Mouse (Mus musculus) CD4-positive, CD25-positive, alpha-beta regulatory T cell, adult 2 months (primary cell): ENCODE results near the gene Snx30.
A peak's percentile ranks its signal among the peaks of the same experiment; 100 is the strongest.

Experiments used
- DNase-seq: peaks from one replicate; pipeline ENCODE4 v3.0.0-alpha.2; 2012; ENCODE audit warnings: low read depth, low spot score

Gene Snx30

DNA sequence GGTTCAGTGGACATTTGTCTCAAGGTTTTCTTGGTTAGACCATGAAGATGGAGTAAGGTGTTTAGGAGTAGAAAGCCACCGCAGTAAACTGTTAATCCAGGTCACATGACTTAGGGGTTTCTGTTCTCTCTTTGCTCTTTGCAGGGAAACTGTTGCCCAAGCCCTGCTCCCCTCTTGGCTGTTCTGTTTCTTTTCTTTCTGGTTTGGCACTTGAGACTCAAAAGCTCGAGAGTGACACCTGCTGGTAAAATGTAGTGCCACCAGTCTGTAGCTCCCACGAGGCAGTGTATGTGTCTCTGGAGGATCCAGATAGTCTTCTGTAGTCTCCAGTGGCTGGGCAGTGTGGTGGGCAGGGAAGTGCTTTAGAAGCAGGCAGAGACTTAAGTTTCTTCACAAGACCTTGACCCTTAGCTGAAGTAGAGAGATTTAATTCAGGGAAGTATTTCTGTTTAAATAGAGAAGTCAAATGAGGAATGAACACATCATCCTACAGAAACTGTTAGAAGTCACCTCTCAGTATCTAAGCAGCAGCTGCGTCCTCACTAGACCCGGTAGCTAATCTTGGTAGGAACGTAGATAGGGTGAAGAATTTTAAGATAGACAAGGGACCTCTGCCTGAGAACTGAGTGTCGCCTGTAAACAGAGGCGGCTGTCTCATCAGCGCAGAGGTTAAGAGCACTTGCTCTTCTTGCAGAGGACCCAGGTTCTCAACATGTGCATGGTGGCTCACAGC, 65.4 kb downstream of the Snx30 start:
- peak; percentile 86 for DNase-seq

DNA sequence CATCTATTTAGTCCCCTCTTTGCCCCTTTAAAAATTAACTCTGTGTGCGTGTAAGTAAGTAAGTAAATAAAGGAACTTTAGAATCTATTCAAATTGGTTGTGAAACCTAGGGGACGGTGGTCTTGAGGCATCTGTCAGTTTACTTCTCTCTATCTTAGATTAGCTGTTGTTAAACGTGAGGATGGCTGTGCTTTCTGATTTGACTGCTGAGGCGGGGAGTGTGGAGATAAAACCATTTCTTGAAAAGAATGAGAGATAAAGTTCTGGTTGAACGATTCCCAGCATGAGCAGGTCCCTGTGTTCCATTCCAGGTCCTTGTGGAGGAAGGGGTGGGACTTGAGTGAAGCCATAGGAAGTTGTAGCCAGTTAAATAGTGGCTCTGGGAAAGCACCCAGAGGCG, 67.6 kb downstream of the Snx30 start:
- DNase-seq, result no peak

DNA sequence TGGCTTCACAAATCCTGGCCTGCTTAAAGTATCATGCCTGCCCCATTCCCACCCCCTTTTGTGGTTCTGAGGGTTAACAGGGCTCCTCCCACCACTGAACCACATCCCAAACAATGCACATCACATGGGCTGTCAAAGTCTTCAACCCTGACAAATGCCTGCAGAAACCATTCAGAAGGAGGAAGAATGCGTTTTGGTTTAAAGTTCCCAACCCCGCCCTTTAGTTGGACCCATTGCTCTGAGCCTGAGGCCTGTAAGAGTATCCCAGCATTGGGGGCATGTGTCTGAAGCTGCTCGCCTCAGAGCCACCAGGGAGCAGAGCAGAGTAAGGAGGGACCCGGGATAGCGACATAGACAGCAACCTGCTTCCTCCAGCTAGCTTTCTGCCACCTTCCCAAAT, 68.2 kb downstream of the Snx30 start:
- DNase-seq, result no peak

DNA sequence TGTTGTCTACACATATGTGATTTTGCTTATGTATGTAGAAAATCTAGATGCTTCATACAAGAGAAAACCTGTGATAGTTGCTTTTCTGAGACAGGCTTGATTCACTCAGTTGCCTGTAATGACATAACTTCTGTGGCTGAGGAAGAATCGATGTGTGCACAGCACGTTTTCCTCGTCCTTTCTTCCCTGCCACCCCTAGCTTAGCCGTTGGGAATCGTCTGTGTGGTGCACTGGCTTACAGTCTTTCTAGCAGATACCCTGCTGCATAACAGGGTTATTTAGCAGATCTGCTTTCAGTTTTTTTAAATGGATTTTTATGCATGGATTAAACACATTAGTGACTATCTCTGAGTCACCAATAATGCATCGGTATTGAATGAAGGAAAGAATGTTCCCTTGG, 70.9 kb downstream of the Snx30 start:
- DNase-seq, result no peak

DNA sequence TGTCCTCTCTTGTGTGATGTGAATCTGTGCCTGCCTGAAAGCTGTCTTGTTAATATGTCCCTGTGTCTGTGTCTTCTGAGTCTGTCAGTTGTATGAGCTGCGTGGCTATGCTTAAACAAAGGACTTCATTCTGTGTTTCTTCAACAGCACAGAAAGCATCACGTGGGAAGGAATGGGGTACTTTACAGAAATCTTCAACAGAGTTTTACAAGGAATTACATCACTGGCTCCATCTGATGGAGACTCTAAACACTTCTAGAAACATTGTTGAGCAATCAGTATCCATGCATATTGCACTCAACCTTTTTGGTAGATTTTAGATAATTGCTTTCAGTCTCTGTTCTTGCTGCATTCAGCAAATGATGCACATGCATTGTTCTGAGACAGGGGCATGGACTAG, 71.4 kb downstream of the Snx30 start:
- DNase-seq, result no peak

DNA sequence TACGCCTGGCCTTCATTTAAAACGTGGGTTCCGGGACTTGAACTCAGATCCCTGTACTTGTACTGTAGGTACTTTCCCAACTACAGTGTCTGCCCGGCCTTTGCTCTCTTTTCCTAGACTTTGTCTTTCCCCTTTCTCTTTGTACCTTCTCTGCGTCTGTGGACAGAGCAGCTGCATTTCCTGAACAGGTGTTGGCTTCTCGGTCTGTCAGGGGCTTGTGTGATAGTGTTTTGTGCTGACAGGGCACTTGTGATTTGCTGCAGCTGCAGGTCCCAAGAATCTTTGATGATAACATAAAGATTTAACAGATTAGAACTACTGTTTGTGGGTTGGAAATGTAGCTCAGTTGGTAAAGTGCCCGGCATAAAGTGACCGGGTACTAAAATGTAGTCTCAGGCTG, 73.0 kb downstream of the Snx30 start:
- no peak for DNase-seq

DNA sequence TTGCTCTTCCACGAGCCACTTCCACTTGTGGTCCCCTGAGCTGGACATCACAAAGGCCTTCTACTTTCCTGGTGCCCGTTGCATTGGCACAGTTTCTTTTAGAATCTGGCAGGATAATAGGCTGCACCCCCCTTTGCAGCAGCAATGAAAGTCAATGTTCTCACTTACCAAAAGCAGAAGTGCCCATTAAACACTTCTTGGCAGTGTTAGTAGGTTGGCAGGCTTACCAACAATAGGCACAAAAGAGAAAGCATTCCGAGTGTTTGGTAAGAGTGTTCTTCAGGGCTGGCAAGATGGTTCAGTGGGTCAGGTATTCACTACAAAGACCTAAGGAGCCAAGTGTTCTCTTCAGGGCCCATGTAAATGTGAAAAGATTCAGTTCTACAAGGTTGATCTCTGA, 73.8 kb downstream of the Snx30 start:
- DNase-seq, result no peak

DNA sequence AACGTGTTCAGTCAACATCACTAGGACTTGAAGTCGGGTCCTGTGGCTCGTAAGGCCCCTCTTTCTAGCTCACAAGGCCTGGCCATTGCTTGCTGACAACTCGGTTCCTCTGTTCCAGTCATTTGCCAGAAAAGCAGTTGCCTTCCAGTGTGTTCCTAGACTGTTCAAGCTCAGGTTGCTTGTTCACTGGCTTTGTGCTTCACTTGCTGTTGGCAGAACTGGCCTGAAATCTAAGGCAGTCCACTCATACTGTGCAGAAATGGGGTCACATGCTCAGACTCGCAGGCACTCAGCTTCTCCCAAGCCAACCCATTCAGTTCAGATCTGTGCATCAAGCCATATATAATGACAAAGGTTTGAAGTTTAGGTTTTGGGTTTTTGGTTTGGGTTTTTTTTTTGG, 75.1 kb downstream of the Snx30 start:
- no peak for DNase-seq

DNA sequence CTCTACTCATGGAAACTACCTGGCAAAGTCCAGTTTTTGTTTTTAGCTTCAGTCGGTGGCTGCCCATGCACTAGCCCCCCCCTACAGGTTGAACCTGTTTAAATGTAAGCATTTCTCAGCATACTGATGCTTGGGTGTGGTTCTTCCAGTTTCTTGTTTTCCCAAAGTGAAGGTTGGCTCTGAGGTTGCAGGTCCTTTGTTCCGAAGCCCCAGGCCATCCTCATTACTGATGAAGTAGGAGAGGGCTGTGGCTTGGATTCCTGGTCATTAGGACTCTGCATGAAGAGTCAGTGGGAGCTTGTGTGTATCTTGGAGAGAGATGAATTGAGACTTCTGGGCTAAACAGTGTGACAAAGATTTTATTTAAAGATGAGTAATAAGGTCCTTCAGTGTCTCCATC, 75.6 kb downstream of the Snx30 start:
- no peak for DNase-seq

DNA sequence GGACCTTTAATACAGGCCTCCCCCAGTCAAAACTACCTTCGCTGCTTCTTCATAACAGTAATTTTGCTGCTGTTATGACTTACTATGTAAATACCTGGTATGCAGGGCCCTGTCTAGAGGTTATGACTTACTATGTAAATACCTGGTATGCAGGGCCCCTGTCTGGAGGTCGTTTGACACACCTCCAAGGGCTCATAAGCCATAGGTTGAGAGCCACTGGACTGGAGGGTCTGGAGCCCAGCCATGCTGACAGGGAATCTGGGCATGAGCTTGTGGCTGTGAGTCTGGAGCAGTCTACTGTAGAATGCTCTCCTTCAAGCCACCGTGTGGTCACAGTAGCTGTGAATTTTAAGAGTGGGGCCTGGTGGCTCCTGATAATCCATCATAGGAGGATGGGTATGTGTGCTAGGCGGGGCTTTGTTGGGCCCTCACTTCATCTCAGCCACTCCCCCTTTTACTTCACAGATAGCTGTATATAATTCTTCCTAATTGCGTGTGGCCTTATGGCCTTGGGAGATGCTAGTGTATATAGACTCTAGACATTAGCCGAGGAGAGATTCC, 78.6 kb downstream of the Snx30 start:
- DNase-seq, result no peak

DNA sequence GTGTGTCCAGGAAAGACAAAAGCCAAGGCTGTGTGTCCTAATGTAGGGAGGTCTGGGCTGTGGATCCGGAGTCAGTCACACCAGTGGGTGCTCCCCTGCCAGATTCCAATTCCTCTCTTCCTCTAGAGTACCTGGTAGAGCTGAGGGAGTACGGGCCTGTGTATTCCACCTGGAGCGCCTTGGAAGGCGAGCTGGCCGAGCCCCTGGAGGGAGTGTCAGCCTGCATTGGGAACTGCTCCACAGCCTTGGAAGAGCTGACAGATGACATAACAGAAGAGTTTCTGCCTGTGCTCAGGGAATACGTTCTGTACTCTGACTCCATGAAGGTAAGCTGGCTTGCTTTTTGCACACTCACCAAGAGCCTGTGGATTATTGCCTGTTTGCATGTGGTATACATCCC, 80.6 kb downstream of the Snx30 start:
- DNase-seq, result no peak

DNA sequence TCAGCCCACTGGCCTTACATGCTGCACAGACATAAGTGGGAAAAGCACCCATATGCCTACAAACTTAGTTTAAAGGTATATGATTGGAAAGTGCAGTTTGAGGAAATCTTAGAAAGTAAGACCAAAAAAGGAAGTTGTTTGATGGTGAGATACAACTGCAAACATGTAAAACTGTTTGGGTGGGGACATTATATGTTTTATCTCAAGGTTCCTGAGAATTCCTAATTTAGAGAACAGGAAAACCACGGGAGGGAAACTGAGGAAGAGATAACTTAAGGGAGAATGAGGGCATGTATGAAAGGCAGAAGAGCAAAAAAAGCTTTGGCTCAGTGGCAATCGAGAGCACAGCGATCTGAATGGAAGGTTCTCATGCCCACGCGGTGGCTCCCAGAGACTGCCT, 81.4 kb downstream of the Snx30 start:
- no peak for DNase-seq

DNA sequence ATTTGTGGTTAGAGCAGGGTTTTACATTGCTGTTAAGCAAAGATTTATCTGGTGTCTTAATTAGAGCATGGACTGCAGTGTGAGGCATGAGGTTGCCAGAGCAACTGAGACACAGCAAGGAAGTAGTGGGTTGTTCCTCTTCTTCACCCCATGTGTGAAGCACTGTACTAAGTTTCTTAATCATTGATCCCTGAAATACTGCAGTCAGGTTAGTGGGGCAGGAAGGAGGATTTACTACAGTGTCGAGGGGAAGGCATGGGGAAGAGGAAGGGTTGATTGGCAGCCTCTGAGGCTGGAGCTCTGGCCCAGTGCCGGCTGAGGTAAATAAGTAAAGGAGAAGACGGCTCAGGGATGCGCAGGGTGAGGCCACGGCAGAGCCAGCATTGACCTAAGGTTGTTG, 82.4 kb downstream of the Snx30 start:
- no peak for DNase-seq

DNA sequence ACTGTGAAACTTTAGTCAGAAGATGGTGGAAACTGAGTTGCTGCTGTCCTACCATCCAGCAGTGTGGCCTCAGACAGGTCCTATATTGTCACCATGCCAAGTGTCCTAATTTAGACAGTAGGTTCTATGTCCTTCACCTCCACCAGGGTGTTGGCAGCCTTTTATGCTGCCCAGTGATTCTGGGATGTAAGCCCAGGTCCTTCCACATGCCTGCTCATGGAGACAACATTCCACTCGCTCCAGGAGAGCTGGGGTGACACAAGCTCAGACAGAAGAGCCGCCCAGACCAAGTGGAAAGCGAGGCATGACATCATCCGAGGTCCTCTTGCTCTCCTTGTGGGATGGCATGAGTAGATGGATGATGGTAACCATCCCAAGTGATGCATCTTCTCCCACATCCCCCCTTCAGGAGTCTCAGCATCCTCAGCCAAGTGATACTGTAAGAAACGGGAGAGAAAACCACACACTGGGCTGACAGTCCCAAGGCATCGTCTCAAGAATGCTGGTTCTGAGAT, 84.5 kb downstream of the Snx30 start:
- no peak for DNase-seq

DNA sequence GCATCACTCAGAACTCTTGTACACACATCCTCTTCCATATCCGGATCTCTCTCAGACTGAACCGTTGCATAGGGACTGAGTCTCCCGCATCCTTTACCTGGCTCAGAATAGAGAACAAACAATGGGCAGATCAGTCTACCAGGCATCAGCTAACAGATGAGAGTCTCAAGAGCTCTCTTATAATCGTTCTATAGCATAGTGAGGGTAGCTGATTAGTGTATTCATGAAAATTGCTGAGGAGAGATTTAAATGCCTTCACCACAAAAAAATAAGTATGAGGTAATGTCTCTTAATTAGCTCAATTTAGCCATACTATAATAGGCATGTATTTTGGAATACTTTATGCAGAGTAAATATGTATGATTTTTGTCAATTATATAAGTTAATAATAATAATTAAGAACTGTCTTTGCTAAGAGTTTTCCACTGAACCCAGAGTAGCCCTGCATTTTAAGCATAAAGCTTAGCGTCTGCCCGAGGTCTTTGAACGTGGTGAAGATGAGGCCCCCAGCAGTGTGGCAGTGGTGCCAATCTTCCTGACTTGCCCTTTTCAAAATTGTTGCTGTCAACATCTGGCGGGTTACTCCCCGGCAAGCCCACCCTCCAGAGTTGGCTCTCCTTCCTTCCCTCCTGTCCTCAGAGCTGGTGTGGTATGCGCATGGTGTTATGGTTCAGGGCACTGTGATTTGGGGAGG, 86.2 kb downstream of the Snx30 start:
- no peak for DNase-seq

DNA sequence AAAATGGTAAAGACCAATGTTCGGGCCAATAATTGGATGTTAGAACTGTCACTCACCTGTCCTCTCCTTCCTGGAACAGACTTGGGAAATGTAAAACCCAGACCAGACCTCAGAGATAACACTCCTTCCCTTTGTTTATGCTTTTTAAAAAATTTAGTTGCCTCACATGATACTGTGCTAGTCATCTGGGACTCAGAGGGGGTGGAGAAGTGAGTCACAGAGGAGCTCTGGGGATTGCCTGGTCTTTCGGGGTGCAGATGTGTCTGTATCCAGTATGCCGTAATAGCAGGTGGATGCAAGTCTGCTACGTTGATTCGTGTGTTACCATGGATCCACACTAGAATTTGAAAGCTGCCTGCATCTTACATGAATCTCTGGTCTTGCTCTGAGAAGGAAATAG, 87.1 kb downstream of the Snx30 start:
- no peak for DNase-seq

DNA sequence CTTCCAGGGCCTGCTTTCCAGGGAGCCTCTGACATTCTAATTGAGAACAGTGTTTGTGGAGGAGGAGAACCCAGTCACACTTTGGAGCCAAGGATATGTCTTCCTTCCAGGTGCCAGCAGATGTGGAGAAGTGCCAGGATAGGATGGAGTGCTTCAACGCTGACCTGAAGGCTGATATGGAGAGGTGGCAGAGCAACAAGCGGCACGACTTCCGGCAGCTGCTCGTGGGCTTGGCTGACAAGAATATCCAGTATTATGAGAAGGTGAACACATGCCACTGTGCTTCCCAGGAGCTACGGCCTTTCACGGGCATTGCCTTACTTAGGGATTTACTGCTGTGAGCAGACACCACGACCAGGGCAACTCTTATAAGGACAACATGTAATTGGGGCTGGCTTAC, 88.8 kb downstream of the Snx30 start:
- DNase-seq, result no peak

DNA sequence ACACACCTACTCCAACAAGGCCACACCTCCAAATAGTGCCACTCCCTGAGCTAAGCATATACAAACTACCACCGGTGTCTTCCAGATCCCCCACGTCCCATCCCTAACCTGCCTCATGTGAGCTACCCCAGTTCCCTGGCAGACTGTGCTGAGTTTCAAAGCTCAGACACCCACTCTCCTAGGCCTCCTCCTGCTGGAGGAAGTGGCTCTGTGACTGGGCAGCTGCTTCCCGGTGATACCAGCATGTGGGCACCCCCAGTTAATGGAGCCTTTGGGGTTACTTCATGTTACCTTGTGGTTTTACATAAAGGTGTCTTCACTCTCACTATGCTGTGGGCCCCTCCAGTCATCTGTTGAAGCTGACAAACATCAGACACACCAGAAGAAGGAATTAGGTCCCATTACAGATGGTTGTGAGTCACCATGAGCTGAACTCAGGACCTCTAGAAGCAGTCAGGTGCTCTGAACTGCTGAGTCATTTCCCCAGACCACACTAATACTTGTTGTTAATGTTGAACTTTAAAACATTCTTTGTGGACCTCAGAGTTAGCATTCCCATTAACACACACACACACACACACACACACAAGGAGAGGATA, 89.4 kb downstream of the Snx30 start:
- DNase-seq, result no peak

DNA sequence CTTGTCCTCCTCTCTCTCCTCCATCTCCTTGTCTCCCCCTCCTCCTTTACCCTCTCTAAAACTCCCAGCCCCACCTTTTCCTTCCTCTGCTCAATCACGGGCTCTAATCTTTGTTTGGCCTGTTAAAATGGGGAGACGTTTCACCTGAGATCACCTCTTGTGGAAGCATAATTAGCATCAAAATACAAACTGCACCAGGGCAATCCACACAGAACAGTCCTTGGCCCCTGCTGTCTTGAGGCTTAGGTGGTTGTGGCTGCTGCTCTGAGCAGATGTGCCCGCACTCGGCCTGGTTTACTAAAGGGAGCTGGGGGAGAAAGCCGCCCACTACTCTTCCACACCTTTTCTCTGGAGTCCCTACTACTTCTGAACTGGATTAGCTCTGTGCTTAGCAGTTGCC, 90.4 kb downstream of the Snx30 start:
- no peak for DNase-seq

DNA sequence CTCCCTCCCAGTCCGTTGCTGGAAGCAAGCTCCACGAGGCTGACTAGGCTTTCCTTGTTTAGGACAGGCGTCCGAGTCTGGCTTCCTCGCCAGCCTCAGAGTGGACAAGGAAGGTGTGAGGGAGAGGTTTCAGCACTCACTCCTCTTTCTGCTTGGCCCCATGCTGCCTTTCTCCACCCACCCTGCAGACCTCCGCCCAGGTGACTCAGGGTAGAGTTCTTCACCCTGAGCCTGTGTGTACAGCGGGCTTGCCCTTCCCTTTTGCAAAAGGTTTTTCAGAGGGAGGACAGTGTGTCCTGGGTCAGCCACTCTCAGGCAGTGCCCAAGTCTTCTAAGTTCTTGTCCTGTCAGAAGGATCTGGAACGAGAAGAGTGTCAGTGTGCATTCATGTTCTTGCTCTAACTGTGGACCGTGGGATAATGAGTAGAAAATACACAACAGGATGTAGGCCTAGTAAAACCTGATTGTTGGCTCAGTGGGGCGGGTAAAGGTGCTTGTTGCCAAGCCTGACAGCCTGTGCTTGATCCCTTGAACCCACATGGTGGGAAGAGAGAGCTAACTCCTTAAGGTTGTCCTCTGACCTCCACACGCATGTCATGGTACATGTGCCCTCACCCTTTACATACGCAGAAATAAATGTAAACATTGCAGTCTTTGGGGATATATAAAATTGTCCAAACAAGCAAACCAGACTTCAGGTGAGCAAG, 92.3 kb downstream of the Snx30 start:
- DNase-seq, result no peak

DNA sequence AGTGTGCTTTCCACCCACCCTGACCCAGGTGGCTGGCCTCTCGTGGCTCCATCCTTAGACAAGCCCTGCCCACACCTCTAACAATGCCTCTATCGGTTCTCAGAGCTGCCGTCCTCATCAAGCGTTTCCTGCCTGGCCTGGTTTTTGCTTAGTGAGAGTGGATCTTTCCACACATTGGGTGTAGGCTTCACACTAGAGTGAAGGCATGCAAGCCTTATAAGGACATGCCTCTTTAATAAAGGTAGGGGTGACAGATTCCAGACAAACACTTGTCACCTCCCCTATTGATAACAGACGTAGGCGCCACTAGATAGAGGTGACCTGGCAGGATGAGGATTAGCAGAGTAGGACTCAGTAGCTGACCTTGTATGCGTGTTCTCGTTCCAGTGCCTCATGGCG, 92.9 kb downstream of the Snx30 start:
- no peak for DNase-seq

DNA sequence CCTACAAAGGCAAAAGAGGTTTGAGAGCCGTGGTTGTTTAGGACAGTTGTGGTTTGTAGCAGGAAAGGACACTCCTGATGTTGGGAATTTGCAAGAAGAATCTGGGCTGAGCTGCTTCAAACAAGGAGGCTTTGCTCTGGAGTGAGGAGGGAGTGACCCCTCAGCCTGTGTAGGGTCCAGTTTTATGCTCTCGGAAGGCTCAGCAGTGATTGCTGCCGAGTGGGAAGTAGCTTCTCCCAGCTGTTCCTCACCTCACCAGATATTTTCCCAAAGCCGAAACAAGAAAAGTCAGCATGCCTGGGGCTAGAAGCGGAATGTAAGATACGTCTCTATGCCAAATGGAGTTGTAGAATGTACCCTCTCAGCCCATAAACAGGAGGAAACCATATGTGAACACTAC, 96.2 kb downstream of the Snx30 start:
- no peak for DNase-seq
